Mouse (Mus musculus): Measurements from ENCODE around the gene Fam83g. TPM values are rescaled to one million over a fixed set of nuclear protein-coding genes. Genes with fewer than 3 reads are reported as not detected.
A peak's percentile ranks its signal among the peaks of the same experiment; 100 is the strongest.

The Fam83g gene
- polyA plus RNA-seq, 1 experiment, result 1.3 TPM

DNA sequence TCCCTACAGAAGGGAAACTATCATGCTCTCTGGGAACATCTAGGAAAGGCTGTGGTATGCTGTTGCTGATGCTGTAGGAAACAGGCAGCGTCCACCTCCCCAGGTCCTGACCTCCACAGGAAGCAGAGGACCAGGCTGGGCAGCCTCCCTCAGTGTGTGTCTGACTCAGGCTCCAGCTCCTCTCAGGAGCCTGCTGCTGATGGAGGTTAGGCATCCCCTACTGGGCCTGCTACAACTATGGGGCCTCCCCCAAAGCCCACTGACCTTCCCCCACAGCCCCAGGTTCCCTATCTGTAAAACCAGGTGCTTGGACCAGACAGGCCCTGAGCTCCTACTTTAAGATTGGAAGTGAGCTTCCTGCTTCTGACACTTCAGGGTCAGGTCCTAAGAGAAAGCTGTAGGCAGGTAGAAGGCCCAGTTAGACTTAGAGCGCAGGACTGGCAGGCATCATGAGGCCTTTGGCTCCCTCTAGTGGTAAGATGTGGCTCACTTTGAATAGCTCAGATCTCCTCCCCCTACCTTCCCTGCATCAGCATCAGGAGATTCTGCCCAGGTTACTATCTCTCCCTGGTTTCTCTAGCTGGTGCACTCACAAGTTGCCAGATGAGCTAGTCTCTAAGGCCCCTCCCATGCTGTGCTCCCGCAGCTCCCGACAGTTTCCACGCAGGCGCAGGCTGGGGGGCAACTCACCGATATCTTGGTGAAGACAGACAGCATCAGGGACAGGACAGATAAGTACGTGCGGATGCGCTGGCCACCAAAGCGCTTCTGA, 30.6 kb downstream of the Fam83g start:
- DNase-seq (ENCODE audit: low read depth in 1 of 2, low spot score in 2 of 2), result peak; percentile 68

DNA sequence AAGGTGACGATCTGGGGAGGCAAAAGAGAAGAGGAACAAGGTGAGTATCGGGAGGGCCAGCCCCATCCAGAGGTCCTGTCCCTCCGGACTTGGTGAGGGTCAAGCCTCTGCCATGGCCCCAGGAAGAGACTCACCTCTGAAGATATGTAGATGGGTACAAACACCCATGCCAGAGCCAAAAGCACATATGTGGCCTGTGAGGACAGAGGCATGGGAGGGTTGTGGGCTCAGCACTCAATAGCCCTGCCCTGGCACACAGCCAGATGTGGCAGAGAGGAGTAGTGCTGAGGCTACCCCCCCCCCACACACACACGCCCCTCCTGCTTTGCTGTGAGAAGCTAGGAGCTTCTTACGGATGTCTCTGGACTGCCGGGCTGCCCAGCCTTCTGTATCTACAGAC, 31.2 kb downstream of the Fam83g start:
- no peak for DNase-seq (ENCODE audit: low read depth in 1 of 2, low spot score in 2 of 2)
- Histone ChIP-seq H3K4me3 (ENCODE audit: extremely low read depth, insufficient read depth, insufficient read length) (no peak overlapping the region), H3K27me3 (ENCODE audit: control insufficient read depth, insufficient read depth, low read length) (no peaks in the 10 kb centered on the region), H3K36me3 (ENCODE audit: control insufficient read depth, insufficient read depth, low read length) (no peaks in the 10 kb centered on the region), H3K4me1 (ENCODE audit: control insufficient read depth, insufficient read depth, insufficient read length) (no peaks in the 10 kb centered on the region), H3K27ac (ENCODE audit: insufficient read depth, low read length) (no peak overlapping the region)
- TF ChIP-seq CTCF (IDR thresholded peaks at IDR 0.05; ENCODE audit: extremely low read depth, insufficient read depth, insufficient read length, insufficient replicate concordance), result no peak
- no peak for TF ChIP-seq POLR2A (IDR thresholded peaks at IDR 0.05; ENCODE audit: low read depth, low read length)
- 70% methylated on average over 6 of the region's 6 CpGs for WGBS

More for the DNA sequence above, 30.6 kb downstream of the Fam83g start:
- Histone ChIP-seq H3K27ac (ENCODE audit: insufficient read depth, low read length) (no peak overlapping the region), H3K36me3 (ENCODE audit: control insufficient read depth, insufficient read depth, low read length) (no peaks in the 10 kb centered on the region), H3K4me1 (ENCODE audit: control insufficient read depth, insufficient read depth, insufficient read length) (no peaks in the 10 kb centered on the region), H3K4me3 (ENCODE audit: extremely low read depth, insufficient read depth, insufficient read length) (no peak overlapping the region), H3K27me3 (ENCODE audit: control insufficient read depth, insufficient read depth, low read length) (no peaks in the 10 kb centered on the region)
- no peak for TF ChIP-seq POLR2A (IDR thresholded peaks at IDR 0.05; ENCODE audit: low read depth, low read length)
- TF ChIP-seq CTCF (IDR thresholded peaks at IDR 0.05; ENCODE audit: extremely low read depth, insufficient read depth, insufficient read length, insufficient replicate concordance), result peak; percentile 93; the same call in 1 of the 2 replicates
- WGBS, result 55% methylated on average over 11 of the region's 11 CpGs

- no peak for DNase-seq (ENCODE audit: low read depth in 1 of 2, low spot score in 2 of 2)
- TF ChIP-seq POLR2A (IDR thresholded peaks at IDR 0.05; ENCODE audit: low read depth, low read length) (no peak), CTCF (IDR thresholded peaks at IDR 0.05; ENCODE audit: extremely low read depth, insufficient read depth, insufficient read length, insufficient replicate concordance) (no peak)
- WGBS, result 86% methylated on average over 5 of the region's 5 CpGs
- Histone ChIP-seq H3K4me1 (ENCODE audit: control insufficient read depth, insufficient read depth, insufficient read length) (no peaks in the 10 kb centered on the region), H3K36me3 (ENCODE audit: control insufficient read depth, insufficient read depth, low read length) (no peaks in the 10 kb centered on the region), H3K27me3 (ENCODE audit: control insufficient read depth, insufficient read depth, low read length) (no peaks in the 10 kb centered on the region), H3K27ac (ENCODE audit: insufficient read depth, low read length) (no peak overlapping the region), H3K4me3 (ENCODE audit: extremely low read depth, insufficient read depth, insufficient read length) (no peak overlapping the region)
Observed at GRCm38 (mm10) chr11:61717990-61718389, 34.1 kb downstream of the Fam83g start.

DNA sequence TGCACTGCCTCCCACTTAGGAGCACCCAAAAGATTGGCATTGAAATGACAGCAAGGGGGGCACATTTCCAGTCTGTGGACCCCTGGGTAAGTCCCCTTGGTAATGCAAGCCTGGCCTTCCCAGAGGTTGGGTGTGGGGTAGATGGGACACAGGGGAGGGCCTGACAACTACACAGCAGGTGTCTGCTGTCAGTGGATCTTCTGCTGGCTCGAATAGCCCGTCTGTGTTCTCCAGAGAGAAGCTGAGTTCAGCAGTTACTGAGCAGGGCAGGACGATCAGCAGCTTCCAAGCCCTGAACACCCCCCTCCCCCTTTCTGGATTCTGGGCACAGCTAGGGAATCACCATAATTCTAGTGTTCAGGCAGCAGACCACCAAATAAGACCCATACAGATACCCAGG, 35.5 kb downstream of the Fam83g start:
- 86% methylated on average over 3 of the region's 3 CpGs for WGBS
- Histone ChIP-seq H3K4me3 (ENCODE audit: extremely low read depth, insufficient read depth, insufficient read length) (no peak overlapping the region), H3K27me3 (ENCODE audit: control insufficient read depth, insufficient read depth, low read length) (no peaks in the 10 kb centered on the region), H3K4me1 (ENCODE audit: control insufficient read depth, insufficient read depth, insufficient read length) (no peaks in the 10 kb centered on the region), H3K27ac (ENCODE audit: insufficient read depth, low read length) (no peak overlapping the region), H3K36me3 (ENCODE audit: control insufficient read depth, insufficient read depth, low read length) (no peaks in the 10 kb centered on the region)
- TF ChIP-seq POLR2A (IDR thresholded peaks at IDR 0.05; ENCODE audit: low read depth, low read length), result no peak
- no peak for TF ChIP-seq CTCF (IDR thresholded peaks at IDR 0.05; ENCODE audit: extremely low read depth, insufficient read depth, insufficient read length, insufficient replicate concordance)
- no peak for DNase-seq (ENCODE audit: low read depth in 1 of 2, low spot score in 2 of 2)

GRCm38 (mm10) chr11:61719826-61720225, 35.9 kb downstream of the Fam83g start:
- TF ChIP-seq POLR2A (IDR thresholded peaks at IDR 0.05; ENCODE audit: low read depth, low read length) (no peak), CTCF (IDR thresholded peaks at IDR 0.05; ENCODE audit: extremely low read depth, insufficient read depth, insufficient read length, insufficient replicate concordance) (no peak)
- 84% methylated on average over 8 of the region's 8 CpGs for WGBS
- Histone ChIP-seq H3K4me3 (ENCODE audit: extremely low read depth, insufficient read depth, insufficient read length) (no peak overlapping the region), H3K27ac (ENCODE audit: insufficient read depth, low read length) (no peak overlapping the region), H3K36me3 (ENCODE audit: control insufficient read depth, insufficient read depth, low read length) (no peaks in the 10 kb centered on the region), H3K4me1 (ENCODE audit: control insufficient read depth, insufficient read depth, insufficient read length) (no peaks in the 10 kb centered on the region), H3K27me3 (ENCODE audit: control insufficient read depth, insufficient read depth, low read length) (no peaks in the 10 kb centered on the region)
- no peak for DNase-seq (ENCODE audit: low read depth in 1 of 2, low spot score in 2 of 2)

GRCm38 (mm10) chr11:61720636-61721035, 36.7 kb downstream of the Fam83g start, which contains the start of gene Slc5a10:
Gene Slc5a10 (minus strand): TSS chr11:61720826.
- H3K4me1 ChIP-seq (ENCODE audit: control insufficient read depth, insufficient read depth, insufficient read length), result no peaks in the 10 kb centered on the region
- no peak within 1 kb of the TSS for H3K4me3 ChIP-seq (ENCODE audit: extremely low read depth, insufficient read depth, insufficient read length)
- no peaks in the 10 kb centered on the region for H3K27me3 ChIP-seq (ENCODE audit: control insufficient read depth, insufficient read depth, low read length)
- H3K36me3 ChIP-seq (ENCODE audit: control insufficient read depth, insufficient read depth, low read length), result no peaks in the 10 kb centered on the region
- no peak within 1 kb of the TSS for H3K27ac ChIP-seq (ENCODE audit: insufficient read depth, low read length)
- no peak for DNase-seq (ENCODE audit: low read depth in 1 of 2, low spot score in 2 of 2)
- TF ChIP-seq CTCF (IDR thresholded peaks at IDR 0.05; ENCODE audit: extremely low read depth, insufficient read depth, insufficient read length, insufficient replicate concordance) (no peak), POLR2A (IDR thresholded peaks at IDR 0.05; ENCODE audit: low read depth, low read length) (no peak)
- 86% methylated on average over 3 of the region's 3 CpGs for WGBS

DNA sequence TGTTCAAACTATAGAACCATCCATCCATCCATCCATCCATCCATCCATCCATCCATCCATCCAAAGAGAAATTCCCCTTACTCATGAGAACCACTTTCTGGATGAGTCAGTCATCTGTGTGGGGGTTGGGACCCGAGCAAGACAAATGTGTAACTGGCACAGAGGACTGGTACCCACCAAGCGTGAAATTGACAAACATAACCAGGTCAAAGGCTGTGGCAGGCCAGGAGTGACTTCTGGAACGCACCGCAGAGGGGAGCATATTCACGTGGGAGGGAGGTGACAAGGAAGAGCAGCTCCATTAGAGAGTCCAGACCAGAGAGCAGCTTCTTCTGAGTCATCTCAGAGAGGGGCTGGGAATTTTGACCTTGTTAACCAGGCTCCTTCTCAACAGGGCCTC, 38.2 kb downstream of the Fam83g start:
- H3K36me3 ChIP-seq (ENCODE audit: control insufficient read depth, insufficient read depth, low read length), result no peaks in the 10 kb centered on the region
- TF ChIP-seq POLR2A (IDR thresholded peaks at IDR 0.05; ENCODE audit: low read depth, low read length) (no peak), CTCF (IDR thresholded peaks at IDR 0.05; ENCODE audit: extremely low read depth, insufficient read depth, insufficient read length, insufficient replicate concordance) (no peak)
- DNase-seq (ENCODE audit: low read depth in 1 of 2, low spot score in 2 of 2), result no peak
- H3K27ac ChIP-seq (ENCODE audit: insufficient read depth, low read length), result no peak overlapping the region
- no peaks in the 10 kb centered on the region for H3K4me1 ChIP-seq (ENCODE audit: control insufficient read depth, insufficient read depth, insufficient read length)
- H3K27me3 ChIP-seq (ENCODE audit: control insufficient read depth, insufficient read depth, low read length), result no peaks in the 10 kb centered on the region
- no peak overlapping the region for H3K4me3 ChIP-seq (ENCODE audit: extremely low read depth, insufficient read depth, insufficient read length)
- WGBS, result 87% methylated on average over 5 of the region's 5 CpGs
